Mouse (Mus musculus): ENCODE measurements at regions not wholly inside any gene's neighbourhood (a gene's known extent, or its start where the extent isn't known, plus 50 kb on each side); places are given as distances from the start of the nearest gene placed in this dataset.

DNA sequence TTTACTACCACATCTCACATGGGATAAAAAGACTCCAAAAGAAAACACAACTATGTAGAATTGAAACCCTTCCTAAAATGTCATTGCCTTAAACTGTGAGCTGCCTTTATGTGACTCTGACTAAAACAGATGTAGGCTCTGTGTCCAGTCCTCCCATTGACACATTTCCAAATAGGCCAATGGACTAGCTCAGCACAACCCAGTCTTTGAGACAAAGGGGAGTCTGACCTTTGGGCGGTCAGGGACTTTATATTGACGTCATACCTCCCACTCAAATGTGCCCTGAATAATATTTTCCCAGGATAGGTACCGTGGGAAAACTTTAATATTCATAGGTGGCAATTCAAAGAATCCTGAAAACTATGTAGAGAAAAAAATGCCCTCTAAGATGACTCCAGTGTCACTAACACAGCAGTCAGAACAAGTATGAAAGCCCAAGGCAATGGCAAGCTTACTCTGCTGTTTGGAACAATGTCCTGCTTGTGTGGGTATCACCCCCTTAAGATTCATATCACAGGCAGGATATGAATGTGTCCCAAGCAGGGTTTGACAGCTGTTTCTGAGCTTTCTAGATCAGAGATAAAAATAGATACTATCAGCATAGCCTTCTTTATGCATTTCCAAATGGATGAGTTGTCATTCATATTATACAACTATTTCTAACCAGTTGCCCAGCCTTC lies 731.6 kb upstream of the Acvr2a start:
- TF ChIP-seq POLR2A (IDR thresholded peaks at IDR 0.05; ENCODE audit: borderline replicate concordance, insufficient read depth, low read length) (no peak), CTCF (IDR thresholded peaks at IDR 0.05; ENCODE audit: borderline replicate concordance, insufficient read depth, low read depth, low read length) (no peak)

All from cerebellum, adult 2 months (tissue).